Mouse (Mus musculus) heart, embryonic 14.5 days (tissue): ENCODE measurements around the gene Csf2. TPM values are rescaled to one million over a fixed set of nuclear protein-coding genes. Genes with fewer than 3 reads are reported as not detected.
"Not testable (repeated sequence)": the region's sequence is repeated elsewhere in the genome, so short reads cannot be mapped to it uniquely, and the experiment has no call there.

Experiments used
- ATAC-seq: fragments of 200-750 bp; cut with Nextera tagmentation; 2 replicates; pipeline ENCODE4 v1.8.0; 2017; ENCODE audit warnings: low read depth, moderate TSS enrichment; ENCODE audit not compliant: insufficient number of reproducible peaks, insufficient read depth, low FRiP score
- H3K27ac ChIP-seq, 2 experiments: fragments of 200-500 bp in 1 of 2; fragments of 300-500 bp in 1 of 2; sonication (generic) in 1 of 2; replicated peaks in 1 of 2; 2 replicates each; pipeline ENCODE4 v1.5.1; 2012 to 2014; ENCODE audit warnings: low read depth in 2 of 2, low read length in 2 of 2, control low read depth in 1 of 2, mild to moderate bottlenecking in 1 of 2, mixed read lengths in 1 of 2; ENCODE audit not compliant: control insufficient read depth in 1 of 2, insufficient read depth in 1 of 2
- H3K27me3 ChIP-seq: fragments of 300-500 bp; sonication (generic); 2 replicates; pipeline ENCODE4 v1.6.1; 2014; ENCODE audit warnings: mild to moderate bottlenecking, low read length, control low read depth; ENCODE audit not compliant: control insufficient read depth, insufficient read depth
- H3K36me3 ChIP-seq: fragments of 300-500 bp; sonication (generic); 2 replicates; pipeline ENCODE4 v1.6.1; 2014; ENCODE audit warnings: mild to moderate bottlenecking, control low read depth, low read length, mixed read lengths; ENCODE audit not compliant: control insufficient read depth, insufficient read depth
- H3K4me1 ChIP-seq, 2 experiments: fragments of 200-500 bp in 1 of 2; fragments of 300-500 bp in 1 of 2; sonication (generic) in 1 of 2; 2 replicates each; pipeline ENCODE4 v1.6.1; 2012 to 2014; ENCODE audit warnings: low read length in 2 of 2, control low read depth in 1 of 2, mixed read lengths in 1 of 2; ENCODE audit not compliant: control insufficient read depth in 2 of 2, insufficient read depth in 2 of 2
- H3K4me2 ChIP-seq: fragments of 300-500 bp; sonication (generic); 2 replicates; pipeline ENCODE4 v1.6.1; 2014; ENCODE audit warnings: mild to moderate bottlenecking, low read length
- H3K4me3 ChIP-seq, 2 experiments: fragments of 200-500 bp in 1 of 2; fragments of 300-500 bp in 1 of 2; sonication (generic) in 1 of 2; 2 replicates each; pipeline ENCODE4 v1.5.1; 2012 to 2014; ENCODE audit warnings: low read length in 2 of 2, mild to moderate bottlenecking in 2 of 2, control low read depth in 1 of 2, low read depth in 1 of 2, moderate library complexity in 1 of 2; ENCODE audit not compliant: control insufficient read depth in 1 of 2, insufficient read depth in 1 of 2
- H3K9ac ChIP-seq: fragments of 300-500 bp; sonication (generic); 2 replicates; pipeline ENCODE4 v1.6.1; 2014; ENCODE audit warnings: mild to moderate bottlenecking, low read length
- H3K9me3 ChIP-seq: fragments of 300-500 bp; sonication (generic); 2 replicates; pipeline ENCODE4 v1.6.1; 2016; ENCODE audit warnings: low read length, control low read depth; ENCODE audit not compliant: control insufficient read depth
- WGBS: fragments of 180-500 bp; shearing (Covaris S2); extraction: QIAGEN DNeasy Blood & Tissue Kit; methylation state at CpG from one replicate; pipeline ENCODE4 v1.1.7; 2014; 5-methylcytosine and 5-hydroxymethylcytosine counted together
- polyA plus RNA-seq: library from polyadenylated mRNA; unstranded; fragments of >200 nt; fragmentation: Nextera tagmentation; extraction: Ambion mirVana; gene quantifications from 2 replicates; pipeline ENCODE4 v1.2.1, GENCODE M21; 2014

The Csf2 gene
- polyA plus RNA-seq, result not detected in 2 replicates

DNA sequence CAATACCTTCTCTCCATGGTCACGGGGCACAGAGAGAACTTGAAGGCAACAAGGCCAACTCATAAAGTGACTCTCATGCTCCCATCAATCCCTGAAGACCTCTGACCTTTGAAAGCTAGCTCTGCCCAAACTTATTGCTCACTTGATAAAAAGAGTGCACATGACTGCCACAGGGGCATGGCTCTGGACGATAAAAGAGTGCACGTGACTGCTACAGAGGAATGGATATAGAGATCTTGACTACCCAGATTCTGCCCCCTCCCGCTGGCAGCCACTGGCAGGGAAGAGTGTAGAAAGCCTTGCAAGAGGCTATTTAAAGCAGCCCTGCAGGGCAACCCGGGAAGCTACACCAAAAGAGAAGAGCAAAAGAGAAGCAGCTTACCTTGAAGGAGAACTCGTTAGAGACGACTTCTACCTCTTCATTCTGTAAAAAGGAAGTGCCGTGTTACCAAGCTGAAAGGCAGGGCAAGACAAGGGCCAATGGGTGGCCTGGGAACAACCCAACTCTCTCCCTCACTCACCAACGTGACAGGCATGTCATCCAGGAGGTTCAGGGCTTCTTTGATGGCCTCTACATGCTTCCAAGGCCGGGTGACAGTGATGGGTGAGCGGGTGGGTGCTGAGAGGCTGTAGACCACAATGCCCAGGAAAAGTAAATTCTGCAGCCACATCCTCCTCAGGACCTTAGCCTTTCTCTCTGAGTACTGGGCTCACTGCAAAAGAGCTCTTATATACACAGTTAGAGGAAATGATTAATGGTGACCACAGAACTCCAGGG lies at the start of gene Csf2:
Gene Csf2 (minus strand): TSS at position 728 of the 778 bp plus-strand sequence.
- Histone ChIP-seq H3K27me3 (no peaks in the 10 kb centered on the region), H3K4me1 (peaks cover 2 to 3% of the 10 kb centered on the region in 2 experiments; a peak in 2 of 4 replicates), H3K27ac (no peak within 1 kb of the TSS), H3K9ac (no peak within 1 kb of the TSS), H3K9me3 (no peaks in the 10 kb centered on the region), H3K4me2 (no peak within 1 kb of the TSS), H3K4me3 (no peak within 1 kb of the TSS), H3K36me3 (no peaks in the 10 kb centered on the region)
- WGBS, result 35% methylated on average over 11 of the region's 11 CpGs
- no peak for ATAC-seq

DNA sequence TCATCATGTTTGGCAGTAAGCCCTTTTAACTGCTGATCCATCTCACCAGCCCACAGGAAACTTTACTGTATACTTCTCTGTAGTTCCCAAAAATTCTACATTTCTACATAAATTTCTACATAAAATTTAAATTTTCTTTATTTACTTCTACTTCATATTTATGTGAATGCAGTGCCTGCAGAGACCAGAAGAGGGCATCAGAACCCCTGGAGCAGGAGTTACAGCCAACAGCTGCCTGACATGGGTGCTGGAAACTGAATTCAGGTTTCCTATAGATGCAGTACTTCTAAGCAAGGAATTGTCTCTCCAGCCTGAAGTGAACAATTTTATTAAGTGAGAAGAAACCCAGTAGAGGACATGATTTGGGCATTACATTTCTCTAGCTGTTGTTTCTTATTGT lies 49.3 kb upstream of the Csf2 start:
- Histone ChIP-seq H3K9me3 (peaks cover 7% of the 10 kb centered on the region; the same call in 1 of the 2 replicates), H3K36me3 (no peaks in the 10 kb centered on the region), H3K4me2 (no peak overlapping the region), H3K4me1 (peaks cover 0 to under 1% of the 10 kb centered on the region in 2 experiments; a peak in 2 of 4 replicates), H3K27ac (no peak overlapping the region), H3K9ac (no peak overlapping the region), H3K27me3 (peaks cover 10% of the 10 kb centered on the region; the same call in 1 of the 2 replicates), H3K4me3 (no peak overlapping the region)
- no peak for ATAC-seq

- WGBS, result 84% methylated on average over 2 of the region's 2 CpGs
- H3K36me3 ChIP-seq, H3K4me1 ChIP-seq: not testable (repeated sequence)
Measured at GRCm38 (mm10) chr11:54297471-54297870, 48.0 kb upstream of the Csf2 start.

DNA sequence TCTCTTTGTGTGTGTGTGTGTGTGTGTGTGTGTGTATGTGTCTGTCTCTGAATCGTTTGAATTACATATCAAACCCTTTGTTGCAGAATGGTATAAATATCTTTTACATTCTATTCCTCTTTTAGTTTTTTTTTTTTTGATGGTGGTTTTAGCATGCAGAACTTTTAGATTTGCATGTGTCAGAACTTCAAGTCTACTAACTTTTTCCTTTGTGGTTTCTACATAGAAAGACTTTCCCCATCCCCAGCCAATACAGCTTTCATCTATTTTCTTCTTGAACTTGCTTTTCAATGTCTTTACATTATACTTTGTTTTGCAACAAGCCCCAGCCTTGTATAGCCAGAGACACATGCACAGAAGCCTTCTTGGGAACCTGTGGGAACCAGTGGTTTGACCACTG lies 47.3 kb upstream of the Csf2 start:
- H3K27ac ChIP-seq, result no peak overlapping the region
- no peaks in the 10 kb centered on the region for H3K36me3 ChIP-seq
- peaks cover 7% of the 10 kb centered on the region; the same call in 1 of the 2 replicates for H3K9me3 ChIP-seq
- no peak overlapping the region for H3K4me3 ChIP-seq
- H3K27me3 ChIP-seq, result 0 out of 2 replicates have a peak, but pooled peaks cover 3% of the 10 kb centered on the region
- H3K4me2 ChIP-seq, result no peak overlapping the region
- no peaks in the 10 kb centered on the region for H3K4me1 ChIP-seq
- no peak for ATAC-seq
- 73% methylated on average over 1 of the region's 1 CpGs for WGBS
- no peak overlapping the region for H3K9ac ChIP-seq

More at GRCm38 (mm10) chr11:54297471-54297870, 48.0 kb upstream of the Csf2 start:
- not testable (repeated sequence) for H3K27ac ChIP-seq, H3K27me3 ChIP-seq, H3K4me3 ChIP-seq, H3K9ac ChIP-seq, ATAC-seq, H3K4me2 ChIP-seq, H3K9me3 ChIP-seq

DNA sequence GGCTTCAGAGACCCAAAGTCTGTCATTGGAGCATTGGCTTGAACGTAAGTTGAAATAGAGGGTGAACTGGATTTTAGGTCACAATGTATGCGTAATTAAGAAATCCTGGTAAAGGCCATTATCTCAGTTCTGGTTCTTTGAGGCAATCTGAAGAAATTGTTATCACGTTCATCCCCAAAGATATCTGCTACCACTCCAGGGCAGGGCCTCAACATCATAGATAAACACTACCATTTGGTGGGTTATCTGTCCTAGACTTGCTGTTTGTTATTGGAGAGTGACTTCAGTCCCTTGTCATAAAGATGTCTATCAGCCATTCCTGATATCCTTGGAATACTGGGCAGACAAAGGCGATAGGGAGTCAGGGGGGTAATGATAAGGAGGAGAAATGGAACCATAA lies 46.5 kb upstream of the Csf2 start:
- ATAC-seq, result no peak
- Histone ChIP-seq H3K36me3 (no peaks in the 10 kb centered on the region), H3K27ac (no peak overlapping the region), H3K9ac (no peak overlapping the region), H3K4me3 (no peak overlapping the region), H3K4me2 (no peak overlapping the region), H3K9me3 (peaks cover 7% of the 10 kb centered on the region; the same call in 1 of the 2 replicates), H3K27me3 (no peaks in the 10 kb centered on the region), H3K4me1 (no peaks in the 10 kb centered on the region)
- WGBS, result 71% methylated on average over 4 of the region's 4 CpGs

DNA sequence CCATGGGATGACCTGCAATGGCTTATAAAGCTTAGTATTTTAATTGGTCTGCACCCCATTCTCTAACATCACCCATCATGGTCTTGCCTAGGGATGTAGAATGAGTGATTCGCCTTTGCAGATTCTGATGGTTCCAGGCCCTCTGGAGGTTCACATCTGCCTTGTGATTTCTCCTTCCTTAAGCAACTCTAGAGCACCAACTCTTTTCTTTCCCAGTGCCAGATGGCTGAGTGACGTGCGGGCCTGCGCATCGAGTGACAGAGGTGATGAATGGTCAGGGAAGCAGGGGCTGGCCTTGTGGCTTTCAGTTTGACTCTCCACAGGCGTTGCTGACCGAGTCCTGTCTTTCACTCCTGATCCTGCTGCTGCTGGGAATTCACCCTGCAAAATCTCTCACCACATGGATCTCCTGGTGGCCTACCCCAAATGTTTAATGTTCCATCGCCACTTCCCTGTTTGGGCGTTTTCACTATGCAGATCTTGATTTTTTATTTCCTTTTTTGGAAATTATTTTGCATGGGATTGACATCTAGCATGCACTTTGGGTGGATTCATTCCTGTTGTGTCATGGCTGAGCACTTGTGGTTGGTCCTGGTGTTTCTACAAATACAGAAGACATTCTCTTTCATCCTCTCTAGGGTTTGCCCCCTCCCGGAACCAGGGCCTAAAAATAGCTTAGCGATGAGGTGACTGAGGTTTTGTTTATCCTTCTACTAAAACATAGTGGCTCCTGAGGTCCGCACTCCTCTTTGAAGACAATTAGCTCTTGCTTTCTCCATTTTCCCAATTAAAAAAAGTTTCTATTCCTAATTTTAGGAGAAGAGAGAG lies 44.7 kb upstream of the Csf2 start:
- no peak overlapping the region for H3K4me3 ChIP-seq
- no peak for ATAC-seq
- peaks cover 5% of the 10 kb centered on the region; the same call in 1 of the 2 replicates for H3K9me3 ChIP-seq
- 52% methylated on average over 12 of the region's 12 CpGs for WGBS
- H3K27me3 ChIP-seq, result no peaks in the 10 kb centered on the region
- no peaks in the 10 kb centered on the region for H3K4me1 ChIP-seq
- H3K27ac ChIP-seq, result no peak overlapping the region
- H3K9ac ChIP-seq, result no peak overlapping the region
- no peaks in the 10 kb centered on the region for H3K36me3 ChIP-seq
- no peak overlapping the region for H3K4me2 ChIP-seq

GRCm38 (mm10) chr11:54292163-54292562 lies 42.7 kb upstream of the Csf2 start:
- no peaks in the 10 kb centered on the region for H3K36me3 ChIP-seq
- no peaks in the 10 kb centered on the region for H3K4me1 ChIP-seq
- H3K9ac ChIP-seq, result no peak overlapping the region
- H3K9me3 ChIP-seq, result no peaks in the 10 kb centered on the region
- H3K27me3 ChIP-seq, result no peaks in the 10 kb centered on the region
- H3K4me2 ChIP-seq, result no peak overlapping the region
- no peak for ATAC-seq
- no peak overlapping the region for H3K27ac ChIP-seq
- H3K4me3 ChIP-seq, result no peak overlapping the region
- WGBS, result 84% methylated on average over 2 of the region's 2 CpGs
